Mouse (Mus musculus) lung, postnatal 36 days (tissue): ENCODE data around the gene Cela2a.

ENCODE experiments used
- DNase-seq: peaks from one replicate; pipeline ENCODE4 v3.0.0; 2022; ENCODE audit warnings: mixed read lengths

The Cela2a gene

DNA sequence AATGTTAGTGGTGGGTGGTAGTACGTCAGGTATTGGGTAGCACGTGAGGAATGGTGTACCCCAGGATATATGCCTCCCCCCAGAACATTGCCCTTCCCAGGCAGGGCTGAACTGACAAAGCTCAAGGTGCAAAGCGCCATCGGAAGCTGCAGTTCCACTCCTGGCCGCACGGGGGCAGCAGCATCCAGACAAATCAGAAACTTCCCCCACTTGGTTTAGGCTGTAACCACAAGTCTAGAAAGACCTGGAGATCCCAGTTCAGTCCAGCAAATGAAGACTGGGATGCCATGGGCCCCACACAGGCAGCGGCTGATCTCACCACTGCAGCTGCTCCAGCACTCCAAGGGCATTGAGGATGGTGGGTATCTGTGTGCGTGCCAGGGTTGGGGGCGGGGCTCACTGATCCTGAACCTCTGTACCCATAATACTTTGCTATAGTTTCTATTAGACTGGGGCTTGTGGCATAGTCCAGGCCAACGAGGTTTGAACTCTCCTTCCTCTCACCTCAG lies 31.5 kb upstream of the Cela2a start:
- peak; percentile 89 for DNase-seq

DNA sequence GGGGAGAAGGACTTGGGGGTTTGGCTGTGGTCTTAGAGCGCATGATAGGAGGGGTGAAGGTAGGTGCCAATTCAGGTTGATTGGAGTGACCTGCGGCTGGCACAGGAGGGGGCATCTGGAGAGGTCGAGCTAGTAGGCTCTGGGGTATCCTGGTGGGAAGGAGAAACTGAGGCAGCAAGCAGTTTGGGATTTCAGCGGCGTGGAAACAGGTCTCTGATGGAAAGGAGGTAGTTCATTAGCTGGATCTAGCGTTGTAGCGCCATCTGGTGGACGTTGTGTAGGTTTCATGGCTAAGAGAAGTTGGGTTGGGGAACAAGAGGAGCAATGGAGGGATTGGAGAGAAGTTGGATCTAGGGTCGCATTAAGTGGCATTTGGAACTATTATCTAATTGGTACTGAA lies 27.5 kb upstream of the Cela2a start:
- peak; percentile 67 for DNase-seq

DNA sequence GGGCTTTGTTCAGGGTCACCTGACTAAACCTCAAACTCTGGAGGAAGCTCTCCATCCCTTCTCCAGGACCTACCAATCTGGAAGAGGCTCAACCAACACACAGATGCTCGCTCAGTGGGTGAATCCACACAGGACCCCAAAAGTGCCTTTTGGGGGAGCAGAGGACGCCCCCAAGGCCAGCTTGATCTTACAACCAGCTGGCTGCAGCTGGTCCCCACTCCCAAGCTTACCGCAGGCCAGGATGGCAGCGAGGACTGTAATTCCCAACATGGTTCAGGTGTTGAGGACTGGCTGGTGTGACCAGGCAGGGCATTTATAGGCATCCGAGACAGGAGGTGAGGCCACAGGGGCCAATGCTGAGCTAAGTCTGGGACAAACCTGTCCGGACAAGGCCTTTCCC lies 20.0 kb upstream of the Cela2a start, which contains the start of gene Ctrc:
Gene Ctrc (minus strand): TSS at position 361 of the 400 bp plus-strand sequence.
- no peak for DNase-seq

DNA sequence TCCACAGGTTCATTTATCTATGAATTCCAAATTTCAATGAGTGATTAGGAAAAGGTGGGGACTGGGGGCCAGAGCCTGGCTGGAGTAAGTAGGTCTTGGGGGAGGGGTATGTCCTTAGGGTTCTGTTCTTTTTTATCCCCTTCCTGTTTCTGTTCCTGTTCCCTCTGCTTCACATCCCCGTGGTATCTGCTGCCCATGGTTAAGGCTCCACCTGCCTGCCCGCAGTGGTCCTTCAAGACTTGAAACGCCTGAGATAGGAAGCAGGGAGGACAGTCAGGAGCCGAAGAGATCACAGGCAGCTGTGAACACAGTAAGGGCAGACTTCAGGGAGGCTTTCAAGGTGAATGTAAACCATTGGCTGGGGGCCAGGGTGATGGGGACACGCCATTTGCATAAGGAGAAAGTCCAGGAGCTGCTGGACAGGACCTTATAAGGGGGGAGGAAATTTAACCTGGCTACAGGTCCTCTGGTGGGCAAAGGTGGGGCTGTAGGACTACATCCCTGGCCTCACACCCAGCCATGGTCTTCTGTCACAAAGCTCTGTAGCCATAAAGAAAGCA lies 8.7 kb upstream of the Cela2a start:
- no peak for DNase-seq

DNA sequence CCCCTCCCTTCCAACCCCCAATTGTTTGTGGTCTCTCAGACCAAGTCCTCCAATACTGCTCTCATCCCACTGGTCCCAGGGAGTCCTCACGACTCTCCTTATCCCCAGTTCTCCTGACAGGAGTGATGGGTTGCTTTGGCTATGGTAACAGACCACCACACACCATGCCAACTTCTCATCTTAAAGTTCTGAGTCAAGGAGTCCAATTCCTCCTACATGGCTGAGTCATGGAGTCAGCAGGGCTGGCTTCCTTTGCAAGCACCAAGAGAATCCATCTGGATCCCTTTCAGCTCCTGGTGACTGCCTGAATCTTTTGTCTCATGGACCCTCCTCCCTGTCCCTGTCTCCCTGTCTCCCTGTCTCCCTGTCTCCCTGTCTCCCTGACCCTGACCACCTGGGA lies 8.0 kb upstream of the Cela2a start:
- no peak for DNase-seq

DNA sequence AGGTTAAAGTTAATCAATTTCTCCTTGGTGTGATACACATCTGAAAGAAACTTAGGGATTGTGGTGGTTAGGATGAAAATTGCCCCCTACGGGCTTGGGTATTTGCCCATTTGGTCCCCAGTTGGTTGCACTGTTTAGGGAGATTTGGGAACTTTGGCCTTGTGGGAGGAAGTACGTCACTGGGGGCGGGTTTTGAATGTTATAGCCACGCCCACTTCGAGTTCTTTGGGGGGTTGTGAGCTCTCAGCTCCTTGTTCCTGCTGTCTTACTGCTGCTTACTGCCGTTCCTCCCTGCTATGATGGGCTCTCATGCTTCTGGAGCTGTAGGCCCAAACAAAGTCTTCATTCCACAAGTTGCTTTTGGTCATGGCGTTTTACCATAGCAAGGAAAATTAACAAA lies 5.4 kb upstream of the Cela2a start:
- DNase-seq: no peak

DNA sequence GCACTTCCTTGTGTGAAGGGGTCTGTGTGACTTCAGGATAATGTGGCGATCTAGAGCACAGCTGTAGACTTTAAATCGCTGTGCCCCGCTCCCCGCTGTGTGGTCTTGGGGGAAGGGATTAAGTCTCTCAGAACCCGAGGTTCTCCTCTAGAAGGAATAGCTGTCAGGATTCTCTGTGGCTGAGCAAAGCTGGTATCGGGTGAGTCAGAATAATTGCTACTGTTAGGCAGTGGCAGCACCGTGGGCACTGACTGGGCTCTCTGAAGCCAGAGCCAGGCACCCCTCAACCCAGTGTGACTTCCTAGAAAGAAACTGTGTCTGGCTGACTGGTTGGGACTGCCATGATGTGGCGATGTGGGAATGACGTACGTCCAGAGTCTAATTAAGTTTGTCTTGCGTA lies 4.4 kb upstream of the Cela2a start:
- no peak for DNase-seq

DNA sequence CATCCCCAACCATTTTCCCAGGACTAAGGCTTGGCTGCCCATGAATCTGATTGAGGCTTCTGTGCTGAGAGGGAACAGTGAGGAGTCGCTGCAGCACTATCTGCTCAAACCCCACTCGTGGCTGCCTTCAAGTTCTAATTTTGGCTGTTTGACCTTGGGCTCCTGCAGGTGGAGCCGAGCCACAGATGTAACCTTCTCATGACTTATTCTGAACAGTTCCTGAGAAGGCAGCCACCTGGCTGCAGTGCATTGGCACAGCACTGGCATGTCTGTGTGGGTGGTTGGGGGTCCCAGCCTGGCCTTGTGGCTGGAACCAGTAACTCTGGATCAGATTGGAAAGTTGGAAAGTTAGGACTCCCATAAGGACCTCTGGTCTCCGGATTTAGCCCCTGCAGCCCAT lies 2.2 kb upstream of the Cela2a start:
- DNase-seq: no peak

DNA sequence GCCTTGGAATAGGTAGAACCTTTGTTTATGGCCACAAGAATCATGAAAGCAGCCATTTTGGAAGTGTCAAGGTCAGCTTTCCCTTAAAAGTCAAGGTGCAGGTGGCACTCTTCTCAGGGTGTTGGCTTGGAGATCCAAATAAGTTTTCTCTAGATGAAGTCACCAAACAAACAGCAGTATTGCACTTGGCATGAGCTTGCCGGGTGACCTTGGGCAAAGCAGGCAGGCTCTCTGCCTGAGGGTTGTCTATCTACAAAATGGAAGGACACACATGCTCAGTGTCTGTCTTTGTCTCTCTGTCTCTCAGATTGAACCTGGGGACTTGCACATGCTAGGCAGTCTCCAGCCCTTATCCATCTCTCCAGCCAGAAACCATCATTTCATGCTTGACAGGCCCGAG lies 1.4 kb upstream of the Cela2a start:
- DNase-seq: no peak

DNA sequence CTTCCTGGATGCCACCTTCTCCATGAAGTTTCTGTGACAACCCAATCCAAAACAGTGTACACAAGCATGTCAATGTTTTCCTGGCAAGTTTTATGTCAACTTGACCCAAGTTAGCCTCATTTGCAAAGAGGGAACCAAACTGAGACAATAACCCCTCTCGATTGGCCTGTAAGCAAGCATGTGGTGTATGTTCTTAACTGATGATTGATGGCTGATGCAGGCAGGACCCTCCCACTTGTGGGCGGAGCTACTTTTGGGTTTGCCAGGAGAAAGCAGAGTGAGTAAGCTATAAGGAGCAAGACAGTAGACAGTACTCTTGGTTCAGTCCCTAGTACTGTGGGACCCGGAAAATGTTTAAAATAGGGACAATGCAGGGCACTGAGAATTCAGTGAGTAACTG lies 3.0 kb downstream of the Cela2a start:
- DNase-seq: peak; percentile 61

DNA sequence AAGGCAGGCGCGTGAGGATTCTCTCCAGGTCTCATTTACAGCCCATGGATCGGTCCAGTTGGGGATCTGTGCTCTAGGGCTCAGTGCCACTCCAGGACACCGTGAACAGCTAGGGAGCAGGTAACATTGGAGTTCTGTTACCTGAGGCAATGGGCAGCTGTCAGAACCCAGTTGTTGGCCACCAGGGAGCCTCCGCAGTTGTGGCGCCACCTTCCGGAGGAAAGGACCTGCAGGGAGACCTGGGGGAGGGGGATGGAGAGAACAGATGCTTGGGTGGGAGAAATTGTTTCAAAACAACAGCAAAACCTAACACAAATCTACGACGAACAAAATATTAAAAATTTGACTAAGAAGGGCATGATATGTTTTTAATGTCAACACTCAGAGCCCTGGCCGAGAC lies 3.9 kb downstream of the Cela2a start:
- DNase-seq: peak; percentile 50

DNA sequence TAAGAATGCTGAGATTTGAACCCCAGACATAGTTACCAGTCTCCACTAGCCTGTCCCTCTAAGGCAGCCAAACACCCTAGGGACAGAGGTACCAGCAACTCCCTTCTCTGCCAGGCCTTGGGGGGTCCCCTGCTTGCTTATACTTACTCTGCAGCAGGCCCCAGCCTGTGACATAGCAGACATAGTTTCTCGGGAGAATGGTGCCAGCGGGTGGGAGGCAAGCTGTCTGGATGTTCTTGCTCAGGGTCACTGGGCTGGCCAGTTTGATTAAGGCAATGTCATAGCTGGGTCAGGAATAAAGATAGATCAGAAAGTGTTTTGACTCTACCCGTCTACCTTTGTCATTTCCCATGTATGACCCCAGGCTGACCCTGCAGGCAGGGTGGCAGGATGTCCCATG lies 4.8 kb downstream of the Cela2a start:
- no peak for DNase-seq

DNA sequence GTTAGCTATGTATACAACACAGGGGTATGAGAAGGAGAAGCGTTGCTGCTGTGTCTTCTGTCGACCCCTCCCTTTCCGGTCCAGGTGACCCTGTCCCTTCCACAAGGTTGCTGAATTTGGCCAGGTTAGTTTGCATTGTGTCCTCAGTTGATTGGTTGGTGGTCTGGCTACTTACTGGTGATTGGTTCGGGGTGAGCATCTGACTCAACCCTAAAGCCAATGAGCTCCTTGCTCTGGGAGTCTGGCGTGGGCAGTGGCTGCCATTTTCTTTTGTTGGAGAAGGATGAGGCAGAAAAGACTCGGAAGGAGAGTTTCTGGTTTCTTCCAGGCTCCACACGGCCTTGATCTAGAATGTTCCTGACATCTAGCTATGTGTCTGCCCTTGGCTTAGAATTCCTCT lies 6.6 kb downstream of the Cela2a start:
- no peak for DNase-seq

DNA sequence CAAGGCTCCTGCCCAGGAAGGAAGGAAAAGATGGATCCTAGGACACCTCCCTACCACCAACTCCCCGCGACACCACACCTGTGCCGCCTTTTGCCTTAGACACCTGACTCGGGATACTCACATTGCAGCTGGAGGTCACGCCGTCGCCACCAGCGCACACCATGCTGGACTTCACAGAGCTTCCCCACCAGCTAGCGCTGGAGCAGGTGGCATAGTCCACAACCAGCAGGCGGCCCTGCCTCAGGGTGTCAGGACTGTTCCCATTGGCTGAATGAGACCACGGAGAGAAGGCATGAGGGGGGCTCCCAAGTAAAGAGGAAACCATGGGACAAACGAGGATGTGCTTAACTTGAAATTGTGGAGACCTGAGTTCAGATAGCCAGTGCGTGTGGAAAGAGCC lies 7.1 kb downstream of the Cela2a start:
- no peak for DNase-seq

DNA sequence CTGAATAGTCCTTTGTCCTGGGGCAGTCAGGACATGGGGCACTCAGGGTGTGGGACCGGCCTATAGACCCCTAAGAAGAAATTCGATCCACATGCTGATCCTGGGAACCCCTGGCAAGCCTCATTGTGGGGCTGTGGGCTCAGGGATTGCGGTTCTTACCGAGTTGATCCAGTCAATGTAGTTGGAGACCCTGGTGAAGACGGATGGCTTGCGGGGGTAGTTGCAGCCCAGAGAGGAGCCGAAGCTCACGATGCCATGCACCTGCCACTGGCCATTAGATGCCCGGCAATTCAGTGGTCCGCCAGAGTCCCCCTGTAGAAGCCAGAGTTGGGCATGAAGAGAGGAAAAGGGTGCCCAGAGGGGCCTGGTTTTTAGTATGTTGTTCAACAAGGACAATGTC lies 8.3 kb downstream of the Cela2a start:
- DNase-seq: no peak

DNA sequence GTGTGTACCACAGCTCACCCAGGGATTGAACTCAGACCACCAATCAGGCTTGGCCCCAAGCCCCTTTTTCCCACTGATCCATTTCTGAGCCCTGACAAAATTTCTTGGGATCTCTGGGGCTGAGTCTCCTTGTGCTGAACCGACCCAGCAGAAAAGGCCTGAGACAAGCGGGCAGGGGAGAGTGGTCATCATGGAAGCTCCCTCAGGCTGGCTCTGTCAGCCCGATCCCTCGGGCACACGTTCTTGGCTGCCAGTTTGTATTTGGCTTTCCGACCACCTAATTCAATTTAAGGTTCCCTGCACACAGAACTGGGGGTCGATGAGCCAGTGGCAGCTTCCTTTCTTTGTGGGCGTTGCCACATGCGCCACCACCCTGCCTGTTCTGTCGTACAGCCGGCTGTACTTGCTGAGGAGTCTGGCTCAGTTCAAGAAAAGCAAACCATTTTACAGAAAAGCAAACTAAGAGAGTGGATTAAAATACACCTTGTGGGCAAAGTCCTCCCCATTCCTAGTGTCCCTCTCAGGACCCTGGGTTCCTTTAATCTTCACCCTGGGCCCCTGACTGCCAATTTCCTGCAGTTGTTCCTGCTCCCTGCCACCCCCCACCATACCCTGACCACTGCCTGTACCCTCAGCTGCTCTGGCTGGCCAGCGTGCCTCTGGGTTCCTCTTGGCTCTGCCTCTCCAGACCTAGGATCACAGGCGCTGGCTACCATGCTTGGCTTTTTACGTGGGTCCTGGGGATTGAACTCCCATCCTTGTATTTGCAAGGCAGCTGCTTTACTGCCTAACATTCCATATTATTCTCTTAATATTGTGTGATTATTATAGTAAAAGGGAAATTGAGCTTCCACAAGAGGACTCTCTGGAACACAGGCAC lies 8.9 kb downstream of the Cela2a start:
- no peak for DNase-seq

DNA sequence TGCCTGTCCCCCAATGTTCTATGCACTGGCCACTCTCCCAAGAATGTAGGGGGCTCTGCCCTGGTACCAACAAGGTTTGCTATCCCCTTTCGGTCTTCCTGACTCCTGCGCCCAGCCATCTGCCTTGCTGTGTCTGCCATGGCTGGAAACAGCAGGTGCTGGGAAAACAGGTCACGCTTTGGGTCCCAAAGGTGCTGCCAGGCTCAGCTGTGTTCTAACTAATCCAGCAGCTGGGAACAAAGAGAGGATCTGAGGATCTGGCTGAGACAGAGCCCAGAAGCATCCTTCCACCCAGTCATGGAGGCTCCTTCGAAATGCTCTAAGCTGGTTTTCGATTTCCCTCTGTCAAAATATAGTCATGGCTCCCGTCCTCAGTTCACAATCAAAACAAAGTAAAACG lies 9.7 kb downstream of the Cela2a start:
- no peak for DNase-seq

DNA sequence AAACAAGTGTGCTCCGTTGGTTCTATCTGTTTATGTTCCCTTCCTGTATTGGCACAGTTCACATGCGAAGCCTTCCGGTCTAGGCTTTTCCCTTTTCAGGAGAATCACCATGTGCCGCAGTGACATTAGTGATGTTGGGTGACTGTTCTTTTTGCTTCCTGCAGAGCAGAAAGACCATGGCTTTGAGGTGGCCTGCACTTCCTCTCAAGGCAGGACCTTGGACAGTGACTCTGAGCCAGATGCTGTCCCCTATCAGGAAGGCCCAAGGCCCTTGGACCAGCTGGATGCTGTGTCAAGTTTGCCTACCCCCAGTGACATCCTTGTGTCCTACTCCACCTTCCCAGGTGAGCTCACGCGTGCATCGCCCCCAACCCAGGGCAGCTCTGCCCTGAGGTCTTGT lies 14.6 kb downstream of the Cela2a start:
- DNase-seq: no peak

DNA sequence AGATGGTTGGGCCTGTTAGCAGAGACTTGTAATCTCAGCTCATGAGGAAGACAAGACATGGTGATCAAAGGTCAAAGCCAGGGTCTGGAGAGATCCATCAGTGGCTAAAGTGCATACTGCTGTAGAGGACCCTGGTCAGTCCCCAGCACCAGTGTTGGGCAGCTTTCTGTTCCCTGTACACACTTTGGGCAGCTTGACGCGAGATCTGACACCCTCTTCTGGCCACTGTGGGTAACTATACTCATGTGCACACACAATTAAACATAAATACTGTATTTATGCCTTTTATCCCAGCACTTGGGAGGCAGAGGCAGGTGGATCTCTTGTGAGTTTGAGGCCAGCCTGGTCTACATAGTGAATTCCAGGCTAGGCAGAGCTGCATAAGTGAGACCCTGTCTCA lies 15.0 kb downstream of the Cela2a start:
- DNase-seq: no peak

DNA sequence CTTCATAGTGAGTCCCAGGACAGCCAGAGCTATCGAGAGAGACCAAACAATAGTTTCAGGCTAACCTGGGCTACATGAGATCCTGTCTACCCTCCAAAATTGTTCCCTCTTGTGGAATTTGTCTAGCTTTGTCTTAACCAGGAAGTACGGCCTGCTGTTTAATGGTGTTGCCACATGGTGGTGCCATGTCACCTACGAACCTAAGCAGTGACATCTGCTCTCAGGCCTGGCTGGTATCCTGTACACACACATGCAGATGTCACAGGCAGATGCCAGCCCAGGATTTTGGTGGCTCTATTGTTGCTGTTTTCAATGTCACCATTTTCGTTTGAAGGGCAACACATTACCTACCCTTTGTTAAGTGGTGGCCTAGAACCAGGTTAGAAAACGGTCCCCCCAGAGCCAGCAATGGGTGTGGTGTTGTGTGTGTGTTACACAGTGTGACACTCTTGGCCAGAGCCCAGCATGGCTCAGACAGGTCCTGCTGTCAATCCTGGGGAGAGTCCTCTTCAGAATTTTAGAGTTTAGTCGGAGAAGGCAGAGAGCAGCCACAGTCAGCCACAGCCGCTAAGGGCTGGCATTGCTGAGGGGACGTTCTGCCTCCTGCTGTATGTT lies 16.0 kb downstream of the Cela2a start:
- peak; percentile 42 for DNase-seq

DNA sequence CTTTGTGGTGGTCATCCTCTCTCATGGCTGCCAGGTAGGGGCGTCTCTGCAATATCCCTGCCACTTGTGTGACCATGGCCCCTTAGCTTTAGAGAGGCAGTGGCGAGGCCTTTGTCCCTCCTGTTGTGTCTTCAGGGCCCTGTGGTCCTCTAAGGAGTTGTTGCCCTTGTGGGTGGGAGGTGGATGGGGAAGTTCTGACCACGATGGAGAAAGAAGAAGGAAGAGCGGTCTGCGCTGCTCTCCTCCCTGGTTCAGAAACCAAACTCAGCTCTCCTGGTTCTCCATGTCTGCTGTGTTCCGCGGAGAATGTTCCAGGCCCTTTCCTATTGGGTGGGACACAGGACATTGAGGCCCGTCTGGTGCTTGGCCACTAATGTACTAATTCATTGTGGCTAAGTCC lies 20.1 kb downstream of the Cela2a start:
- DNase-seq: no peak

DNA sequence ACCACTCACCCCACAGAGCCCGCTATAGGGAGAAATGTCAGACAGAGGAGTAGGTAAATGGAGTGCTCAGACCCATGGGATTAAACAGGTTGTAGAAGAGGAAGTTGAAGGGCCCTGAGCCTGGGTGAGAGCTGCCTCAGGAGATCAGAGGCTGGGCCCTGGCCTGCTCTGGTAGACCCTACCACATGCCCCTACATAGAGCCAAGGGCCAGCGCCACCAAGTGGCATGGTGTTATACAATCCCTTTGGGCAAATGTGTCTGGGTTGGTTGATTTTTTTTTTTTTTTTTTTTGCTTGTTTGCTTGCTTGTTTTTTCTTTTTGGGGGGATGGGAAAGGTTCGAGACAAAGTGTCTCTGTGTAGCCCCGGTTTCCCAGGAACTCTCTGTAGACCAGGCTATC lies 21.9 kb downstream of the Cela2a start:
- no peak for DNase-seq

DNA sequence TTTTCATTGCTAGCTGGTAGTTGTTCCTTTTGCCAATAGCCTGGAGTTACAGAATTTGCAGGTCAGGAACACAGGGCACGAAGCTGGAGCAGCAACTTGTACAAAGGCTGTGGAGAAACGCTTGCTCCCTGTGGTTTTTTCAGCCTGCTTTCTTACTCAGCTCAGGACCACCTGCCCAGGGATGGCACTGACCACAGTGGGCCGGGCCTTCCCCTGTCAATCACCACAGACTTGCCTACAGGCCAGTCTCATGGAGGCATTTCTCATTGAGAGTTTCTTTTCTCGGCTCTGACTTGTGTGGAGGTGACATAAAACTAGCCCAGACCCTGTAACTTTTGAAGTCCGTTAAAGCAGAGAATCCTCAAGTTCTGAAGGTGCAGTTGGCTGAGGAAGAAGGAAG lies 28.4 kb downstream of the Cela2a start:
- no peak for DNase-seq

DNA sequence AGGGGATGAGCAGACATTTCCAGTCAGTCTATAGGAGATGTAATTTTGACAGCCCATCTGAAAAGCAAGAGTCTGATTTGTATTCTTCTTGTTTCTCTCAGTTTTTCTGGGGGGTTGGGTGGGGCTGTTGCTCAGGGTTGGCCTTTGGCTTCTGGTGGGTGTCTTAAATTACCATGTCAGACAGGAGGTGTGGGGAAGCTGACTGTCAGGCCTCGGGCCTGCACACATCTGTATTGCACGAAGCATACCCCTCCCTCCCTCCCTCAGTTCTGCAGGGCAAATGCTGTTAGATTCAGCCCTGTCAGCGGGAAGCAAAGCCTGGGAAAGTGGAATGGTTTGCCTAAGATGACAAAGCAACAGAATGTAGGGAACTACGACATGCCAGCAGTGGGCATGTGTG lies 29.0 kb downstream of the Cela2a start:
- DNase-seq: no peak
